Mouse (Mus musculus): ENCODE data around the gene Nags. TPM values are rescaled to one million over a fixed set of nuclear protein-coding genes. Genes with fewer than 3 reads are reported as not detected.

Nags gene
- not detected for total RNA-seq (2021)
- long read RNA-seq, experiment 1 = 0 reads
- long read RNA-seq, experiment 2 = 0 reads

DNA sequence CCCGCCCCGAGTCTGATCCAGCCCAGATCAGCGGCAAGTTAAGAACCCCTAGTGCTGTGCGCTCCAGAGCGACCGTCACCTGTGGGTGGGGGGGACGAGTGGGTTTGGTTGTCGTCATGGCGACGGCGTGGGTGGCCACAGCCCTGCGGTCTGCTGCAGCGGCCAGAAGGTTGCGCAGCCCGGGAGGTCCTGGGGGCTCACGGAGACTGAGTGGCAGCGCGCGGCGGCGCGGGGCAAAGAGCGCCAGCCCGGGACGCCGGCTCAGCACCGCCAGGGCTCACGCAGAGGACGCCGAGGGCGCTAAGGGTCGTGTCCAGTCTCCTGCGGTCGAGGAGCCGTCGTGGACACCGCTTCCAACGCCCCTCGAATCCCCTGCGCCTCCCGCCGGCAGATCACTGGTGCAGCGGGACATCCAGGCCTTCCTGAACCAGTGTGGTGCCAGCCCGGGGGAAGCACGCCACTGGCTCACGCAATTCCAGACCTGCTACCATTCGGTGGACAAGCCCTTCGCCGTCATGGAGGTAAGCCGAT lies at the start of gene Nags:
TSS of gene Nags (plus strand) at position 43 of the 531 bp plus-strand sequence.
- no peak for DNase-seq

DNA sequence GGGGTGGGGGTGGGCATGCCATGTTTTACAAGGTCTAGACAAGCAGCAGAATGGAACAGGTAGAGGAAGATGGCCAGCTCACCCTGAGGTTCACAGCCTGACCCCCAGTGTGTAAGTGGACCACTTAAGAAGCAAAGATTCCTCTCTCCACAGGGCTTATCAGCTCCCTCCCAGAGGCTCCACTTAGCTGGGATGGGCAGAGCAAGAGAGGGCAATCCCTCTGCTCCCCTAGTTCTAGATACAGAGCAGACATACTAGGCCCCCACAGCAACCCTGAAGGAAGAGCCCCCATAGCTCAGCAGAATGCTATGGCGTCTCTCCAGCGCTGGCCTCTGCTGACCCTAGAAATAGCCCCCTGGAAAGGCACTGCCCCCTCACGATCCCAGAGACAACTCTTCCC lies 49.6 kb upstream of the Nags start:
- no peak for DNase-seq

DNA sequence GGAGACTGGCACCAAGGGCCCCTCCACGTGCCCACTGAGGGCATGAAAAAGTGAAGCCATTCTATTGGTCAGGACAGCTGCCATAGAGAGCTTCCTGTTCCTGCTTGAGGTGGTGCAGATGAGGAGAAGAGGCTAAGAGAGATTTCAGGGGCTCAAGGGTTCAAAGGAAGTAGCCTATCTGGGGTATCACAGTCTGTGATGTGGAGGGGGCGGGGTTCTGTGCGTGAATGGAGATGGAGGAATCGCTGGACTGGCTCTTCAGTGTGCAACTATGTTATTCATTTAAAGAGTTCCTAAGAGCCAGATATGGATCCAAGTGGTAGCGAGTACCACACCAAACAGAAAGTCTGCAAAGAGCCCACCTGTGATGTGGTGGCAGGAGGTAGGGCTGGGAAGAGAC lies 48.9 kb upstream of the Nags start:
- no peak for DNase-seq

DNA sequence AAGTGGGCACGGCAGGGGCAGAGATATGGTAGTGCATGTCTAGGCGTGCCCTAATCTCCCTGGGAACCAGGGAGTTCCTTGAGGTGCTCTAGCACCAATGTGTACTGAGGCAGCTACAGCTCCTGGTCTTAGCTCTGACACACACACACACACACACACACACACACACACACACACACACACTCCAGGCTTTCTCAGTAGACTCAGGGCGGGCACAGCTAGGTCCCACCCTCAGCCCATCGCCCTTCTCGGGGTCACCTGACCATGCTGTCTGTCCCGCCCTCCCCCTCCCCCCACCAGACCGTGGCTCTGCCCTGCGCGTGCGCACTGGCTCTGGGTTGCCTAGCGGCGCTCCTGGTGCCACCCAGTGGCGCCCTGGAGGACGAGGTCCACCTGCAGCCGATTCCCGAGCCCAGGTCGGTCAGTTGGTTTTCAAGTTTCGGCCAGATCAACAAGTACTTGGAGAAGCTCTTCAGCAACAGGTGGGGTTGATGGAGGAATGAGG lies 48.4 kb upstream of the Nags start:
- DNase-seq = peak; percentile 48

DNA sequence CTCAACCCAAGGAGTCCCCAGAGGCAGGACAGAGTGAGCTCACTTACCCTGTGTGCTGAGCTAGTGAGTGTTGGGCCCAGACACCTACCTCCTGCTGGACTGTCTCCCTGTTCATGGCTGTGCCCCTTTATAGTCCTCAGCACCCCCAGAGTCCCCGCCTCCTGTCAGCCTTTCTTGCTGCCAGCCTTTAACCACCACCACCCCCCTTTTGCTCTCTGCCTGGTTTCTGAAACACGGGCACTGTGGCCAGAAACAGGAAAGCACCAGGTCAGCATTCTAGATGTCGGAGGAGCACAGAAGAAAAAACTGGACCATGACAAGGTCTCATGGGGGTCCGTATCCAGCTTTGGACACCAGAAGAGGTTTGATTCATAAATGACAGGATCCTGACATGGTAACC lies 44.1 kb upstream of the Nags start, which contains the start of gene Ppy:
TSS of gene Ppy (minus strand) at position 101 of the 400 bp plus-strand sequence.
- no peak for DNase-seq

DNA sequence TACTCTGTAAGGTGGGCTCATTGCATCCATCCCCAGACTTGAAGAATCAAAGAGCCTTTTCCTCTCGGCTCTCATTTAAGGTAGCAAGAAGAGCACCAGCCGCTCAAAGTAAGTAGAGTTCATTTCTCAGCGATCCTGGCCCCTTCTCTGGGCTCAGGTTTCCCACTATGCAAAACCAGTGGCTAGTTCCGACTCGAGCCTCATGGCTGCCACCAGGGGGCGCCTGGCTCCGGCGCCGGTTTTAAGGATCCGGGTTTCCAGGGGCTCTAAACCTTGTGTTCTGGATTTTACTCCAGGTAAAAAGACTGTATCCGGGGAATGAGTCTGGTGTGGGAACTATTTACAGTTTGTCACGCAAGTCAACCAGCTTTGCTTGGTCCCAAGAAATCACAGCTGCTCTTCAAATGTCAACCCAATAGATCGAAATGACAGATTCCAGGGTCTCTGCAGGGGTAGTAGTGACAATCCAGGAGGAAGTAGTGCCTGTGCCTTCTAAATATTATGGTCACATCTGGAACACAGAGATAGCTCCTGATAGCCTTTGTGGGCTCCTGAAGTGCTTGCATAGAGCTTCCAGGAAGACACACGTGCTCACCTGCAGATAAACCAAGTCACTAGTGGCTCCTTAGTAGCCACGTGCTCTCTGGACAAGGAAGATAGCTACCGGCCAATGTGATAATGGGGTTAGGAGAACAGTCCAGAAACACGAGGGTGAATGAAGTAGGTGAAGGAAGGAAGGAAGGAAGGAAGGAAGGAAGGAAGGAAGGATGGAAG lies 42.6 kb upstream of the Nags start:
- DNase-seq = peak; percentile 20

DNA sequence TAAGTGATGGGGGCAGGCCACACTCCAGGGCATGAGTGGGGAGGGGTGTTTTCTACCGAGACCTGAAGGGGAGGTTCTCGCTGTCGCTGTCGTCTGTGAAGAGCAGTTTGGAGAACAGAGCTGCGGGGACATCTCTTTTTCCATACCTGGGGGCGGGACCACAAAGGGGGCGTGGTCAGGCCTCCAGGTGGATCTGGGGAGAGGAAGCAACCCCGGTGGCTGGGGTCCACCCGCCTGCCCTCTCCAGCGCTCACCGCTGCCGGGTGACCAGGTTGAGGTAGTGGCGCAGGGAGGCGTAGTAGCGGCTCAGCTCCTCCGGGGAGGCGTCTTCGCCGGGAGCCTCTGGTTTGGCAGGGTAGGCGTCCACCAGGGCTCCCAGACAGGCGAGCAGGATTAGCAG lies 38.4 kb upstream of the Nags start:
- no peak for DNase-seq

DNA sequence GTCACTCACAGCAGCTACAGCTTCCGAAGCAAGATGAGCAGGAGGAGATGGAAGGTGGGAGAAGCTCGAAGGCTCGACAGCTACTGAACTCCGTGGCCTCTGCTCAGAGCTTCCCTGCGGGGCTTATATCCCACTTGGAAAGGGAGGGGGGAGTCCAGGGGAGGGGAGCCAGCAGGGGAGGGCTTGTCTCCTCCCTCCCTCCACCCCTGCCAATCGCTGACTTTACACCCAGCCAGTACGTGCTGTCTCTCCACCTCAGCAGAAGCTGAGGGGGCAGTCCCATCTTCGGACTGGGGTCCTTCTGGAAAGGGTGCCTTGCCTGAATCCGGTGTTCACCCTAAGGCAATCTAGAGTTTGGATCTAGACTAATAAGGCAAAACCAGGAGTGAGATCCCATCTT lies 37.6 kb upstream of the Nags start, which contains the start of gene Pyy:
TSS of gene Pyy (minus strand) at position 101 of the 400 bp plus-strand sequence.
- no peak for DNase-seq

DNA sequence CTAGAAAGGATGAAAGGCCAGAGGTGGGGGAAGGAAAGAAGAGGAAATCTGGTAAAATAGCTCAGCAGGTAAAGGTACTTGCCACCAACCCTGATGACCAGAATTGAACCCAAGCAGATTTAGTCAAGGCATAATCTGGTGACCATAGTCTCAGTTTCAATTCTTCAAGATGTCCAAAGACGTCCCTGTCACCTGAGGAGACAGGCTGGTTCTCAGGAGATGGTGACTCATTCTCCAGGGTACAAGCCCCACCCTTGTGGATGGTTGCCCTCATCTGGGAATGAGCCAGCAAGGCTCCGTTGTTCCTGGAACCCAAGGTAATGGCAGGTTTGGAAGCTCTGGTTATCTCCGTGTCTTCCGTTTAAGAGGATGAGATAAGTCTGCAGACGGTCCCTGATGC lies 33.7 kb upstream of the Nags start:
- no peak for DNase-seq

DNA sequence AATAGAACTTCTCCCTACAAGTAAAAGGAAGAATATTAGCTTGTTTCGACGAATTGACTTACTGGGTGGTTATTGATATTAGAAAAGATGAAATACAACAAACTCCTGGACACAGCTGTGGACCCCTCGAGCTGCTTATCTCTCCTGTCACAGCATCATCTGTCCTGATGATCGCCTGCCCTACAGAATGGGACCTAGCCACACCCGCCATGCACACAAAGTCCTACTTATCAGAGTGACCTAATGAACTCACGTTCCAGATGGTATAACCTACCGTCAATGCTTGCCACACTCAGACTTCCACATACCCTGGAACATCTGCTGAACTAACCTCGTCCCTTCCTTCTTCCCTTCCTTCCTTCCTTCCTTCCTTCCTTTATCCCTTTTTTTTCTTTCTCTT lies 29.1 kb upstream of the Nags start:
- no peak for DNase-seq

DNA sequence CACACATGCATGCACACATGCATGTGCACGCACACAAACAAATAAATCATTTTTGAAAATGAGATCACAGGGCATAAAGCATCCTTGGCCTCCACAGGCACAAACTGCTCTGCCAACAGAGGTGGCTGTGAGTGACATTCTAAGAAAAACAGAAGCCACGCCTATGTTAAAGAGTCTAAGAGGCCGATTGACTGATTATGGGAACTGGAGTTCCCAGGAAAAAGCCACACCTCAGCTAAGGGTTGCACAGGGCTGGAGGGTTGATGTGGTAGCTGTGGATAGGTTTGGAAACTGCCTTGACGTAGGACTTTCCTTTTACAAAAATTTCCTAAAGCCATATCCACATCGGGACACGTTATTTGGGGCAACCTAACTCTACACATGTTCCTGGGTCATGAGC lies 27.9 kb upstream of the Nags start:
- no peak for DNase-seq

DNA sequence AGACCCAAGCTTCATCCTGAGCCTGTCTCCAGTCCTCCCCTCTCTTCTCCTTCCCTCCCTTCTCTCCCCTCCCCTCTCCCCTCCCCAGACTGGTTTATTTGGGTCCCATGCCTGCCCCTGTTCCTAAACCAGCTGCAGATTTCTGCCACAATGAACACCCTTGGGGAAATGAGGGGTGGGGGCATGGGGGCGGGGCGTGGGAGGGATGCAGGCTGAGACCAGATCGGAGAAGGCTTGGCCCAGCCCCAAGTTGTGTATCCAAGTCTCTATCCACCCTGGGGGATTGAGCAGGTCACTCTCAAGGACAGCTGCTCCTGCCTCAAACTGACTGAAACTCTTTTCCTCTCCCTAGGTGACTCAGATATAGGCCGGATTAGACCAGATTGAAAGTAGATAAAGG lies 10.8 kb upstream of the Nags start:
- no peak for DNase-seq

DNA sequence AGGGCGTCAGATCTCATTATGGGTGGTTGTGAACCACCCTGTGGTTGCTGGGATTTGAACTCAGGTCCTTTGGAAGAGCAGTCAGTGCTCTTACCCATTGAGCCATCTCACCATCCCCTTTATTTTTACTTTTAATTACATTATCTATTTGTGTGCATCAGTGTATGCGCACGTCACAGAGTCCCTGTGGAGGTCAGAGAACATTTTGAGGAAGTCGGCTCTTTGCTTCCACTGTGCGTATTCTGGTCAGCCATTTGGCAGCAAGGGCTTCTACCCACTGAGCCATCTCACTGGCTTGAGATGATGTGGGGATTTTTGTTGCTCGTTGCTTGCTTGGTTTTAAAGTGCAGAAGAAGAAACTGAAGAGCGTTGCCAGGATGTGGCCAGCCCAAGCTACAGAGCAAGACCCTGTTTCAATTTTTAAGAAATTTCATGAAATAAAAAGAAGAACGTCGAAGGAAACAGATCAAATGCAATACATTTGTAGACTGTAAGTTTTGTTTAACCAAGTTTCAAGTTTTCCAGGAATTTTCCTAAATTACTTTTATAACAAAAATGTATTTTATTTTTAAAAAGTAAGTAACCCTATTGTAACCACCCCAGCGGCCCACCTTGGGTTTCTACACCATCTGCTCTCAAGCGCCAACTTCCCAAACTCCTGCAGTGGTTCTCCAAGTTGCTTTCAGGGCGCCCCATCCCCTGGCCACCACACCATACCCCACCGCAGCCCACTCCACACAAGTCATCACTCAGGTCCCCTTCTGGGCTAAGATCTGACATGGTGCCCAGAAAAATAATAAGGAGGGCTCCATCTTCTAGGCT lies 7.5 kb upstream of the Nags start:
- DNase-seq = no peak

DNA sequence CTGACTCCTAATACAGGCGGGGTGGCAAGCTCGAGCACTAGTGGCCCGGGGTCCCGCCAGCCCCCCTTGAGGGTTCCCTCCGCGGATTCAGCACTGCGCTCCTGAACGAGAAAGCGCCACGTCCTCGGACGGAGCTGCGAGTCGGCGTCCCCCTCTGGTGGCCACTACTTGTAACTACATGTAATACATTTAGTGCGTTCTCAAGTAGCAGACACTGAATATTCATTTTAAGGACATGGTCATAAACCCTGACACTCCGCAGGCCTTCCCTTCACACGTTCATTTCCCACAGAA lies 6.9 kb upstream of the Nags start:
- DNase-seq = peak; percentile 29

DNA sequence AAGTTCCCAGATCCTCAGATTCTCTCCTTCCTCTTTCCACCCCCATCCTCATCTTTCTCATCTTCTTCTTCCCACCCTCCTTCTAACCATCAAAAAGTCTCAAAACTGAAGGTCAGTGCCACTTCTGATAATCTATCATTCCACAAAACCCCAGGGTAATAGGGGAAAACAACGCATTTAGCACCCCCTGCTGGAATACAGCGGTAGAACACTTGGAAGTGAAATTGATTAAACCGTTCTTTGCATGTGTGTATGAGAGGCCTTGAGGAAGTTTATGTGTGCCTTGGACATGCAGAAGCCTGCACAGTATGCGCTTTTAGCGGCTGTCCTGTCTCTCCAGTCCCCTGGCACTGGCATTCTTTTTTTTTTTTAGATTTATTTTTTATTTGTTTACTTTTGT lies 4.8 kb upstream of the Nags start:
- no peak for DNase-seq

DNA sequence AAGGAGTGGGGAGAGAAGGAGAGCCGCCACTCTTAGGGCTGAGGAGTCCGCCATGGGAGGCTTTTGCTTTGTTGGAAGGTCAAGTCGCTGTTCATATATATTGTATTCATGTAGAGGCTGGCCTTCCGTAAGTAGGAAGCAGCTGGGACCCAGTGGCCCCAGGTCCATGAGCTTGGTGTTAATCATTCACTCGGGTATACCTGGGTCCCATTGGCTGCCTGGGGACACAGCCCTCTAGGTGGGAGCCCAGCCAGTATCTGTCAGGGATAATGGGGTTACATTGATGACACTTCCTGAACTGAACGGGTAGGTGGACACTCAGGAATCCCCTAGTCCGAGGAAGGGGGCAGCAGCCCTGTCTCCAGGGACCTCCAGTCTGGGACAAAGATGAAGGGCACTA lies 3.0 kb upstream of the Nags start:
- DNase-seq = no peak

DNA sequence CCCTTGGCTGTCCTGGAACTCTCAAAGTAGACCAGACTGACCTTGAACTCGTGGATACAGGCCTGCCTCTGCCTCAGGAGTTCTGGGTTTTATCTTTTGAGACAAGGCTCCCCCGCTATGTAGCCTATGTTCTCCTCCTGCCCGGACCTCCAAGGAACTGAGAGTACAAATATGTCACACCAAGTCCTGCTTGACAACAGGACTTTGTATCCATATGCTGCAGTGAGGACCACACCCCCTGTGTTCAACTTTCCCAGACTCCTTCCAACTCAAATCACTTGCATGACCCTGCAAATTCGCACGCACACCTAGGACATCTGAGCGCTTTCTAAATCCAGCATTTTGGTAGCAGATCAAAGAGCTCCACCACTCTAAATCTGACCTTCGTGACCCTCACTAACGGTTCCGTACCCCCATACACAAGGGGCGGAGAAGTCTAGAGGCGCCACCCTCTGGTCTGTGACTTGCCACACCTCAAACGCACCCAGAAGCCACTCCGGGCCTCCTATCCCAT lies 299 bp upstream of the Nags start:
- no peak for DNase-seq

DNA sequence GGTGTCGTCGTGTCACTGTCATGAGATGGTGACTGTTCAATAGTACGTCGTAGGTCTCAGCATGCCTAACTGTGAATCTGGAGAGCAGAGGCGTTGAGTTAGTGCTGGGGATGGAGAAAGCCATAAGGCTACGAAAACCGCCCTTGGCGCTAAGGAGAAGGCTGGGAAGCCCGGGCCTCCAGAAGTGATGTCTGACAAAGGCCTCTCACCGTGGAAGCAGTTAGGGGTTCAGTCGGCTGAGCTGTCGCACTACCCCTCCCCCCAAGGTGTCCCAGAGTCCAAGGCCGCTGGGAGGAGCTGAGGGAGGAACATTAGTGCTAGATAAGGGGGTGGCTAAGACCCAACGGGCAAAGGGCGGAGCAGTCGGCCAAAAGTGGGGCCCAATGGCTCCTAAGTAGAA lies 692 bp downstream of the Nags start:
- DNase-seq = no peak

DNA sequence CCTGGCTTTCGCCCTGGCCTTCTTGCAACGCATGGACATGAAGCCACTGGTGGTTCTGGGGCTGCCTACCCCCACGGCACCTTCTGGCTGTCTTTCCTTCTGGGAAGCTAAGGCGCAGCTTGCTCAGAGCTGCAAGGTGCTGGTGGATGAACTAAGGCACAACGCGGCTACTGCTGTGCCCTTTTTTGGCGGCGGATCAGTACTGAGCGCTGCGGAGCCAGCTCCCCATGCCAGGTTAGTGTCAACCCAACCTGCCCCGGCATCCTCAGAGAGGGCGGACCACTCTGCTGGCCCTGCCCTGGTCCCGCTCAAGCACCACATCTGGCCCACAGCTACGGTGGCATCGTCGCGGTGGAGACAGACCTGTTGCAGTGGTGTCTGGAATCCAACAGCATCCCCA lies 1.2 kb downstream of the Nags start:
- DNase-seq = no peak

DNA sequence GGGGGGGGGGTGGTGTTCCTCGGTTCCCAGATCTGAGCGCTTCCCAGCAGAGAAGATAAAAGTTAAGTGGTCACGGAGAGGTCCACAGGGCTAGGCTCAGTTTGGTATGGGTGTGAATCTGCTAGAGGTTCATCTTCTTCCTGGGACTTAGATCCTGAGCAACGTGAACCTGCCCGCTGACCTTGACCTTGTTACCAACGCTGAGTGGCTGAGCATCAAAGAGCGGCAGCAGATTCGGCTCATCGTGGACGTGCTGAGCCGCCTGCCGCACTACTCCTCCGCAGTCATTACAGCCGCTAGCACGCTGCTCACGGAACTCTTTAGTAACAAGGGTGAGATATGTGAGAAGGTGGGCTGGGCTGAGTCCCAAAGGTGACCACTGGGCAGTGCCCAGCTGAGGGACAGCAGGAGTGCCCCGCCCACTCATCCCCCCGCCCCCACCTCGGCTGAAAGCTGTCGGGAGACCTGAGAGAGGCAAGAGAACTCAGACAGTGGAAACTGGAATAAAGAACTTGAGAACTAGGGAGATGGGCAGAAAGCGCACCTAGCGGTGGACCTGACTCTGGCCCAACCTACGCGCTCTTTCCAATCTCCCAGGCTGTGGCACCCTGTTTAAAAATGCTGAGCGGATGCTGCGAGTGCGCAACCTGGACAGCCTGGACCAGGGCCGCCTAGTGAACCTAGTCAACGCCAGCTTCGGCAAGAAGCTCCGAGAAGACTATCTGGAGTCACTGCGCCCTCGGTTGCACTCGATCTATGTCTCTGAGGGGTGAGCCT lies 2.1 kb downstream of the Nags start:
- no peak for DNase-seq

DNA sequence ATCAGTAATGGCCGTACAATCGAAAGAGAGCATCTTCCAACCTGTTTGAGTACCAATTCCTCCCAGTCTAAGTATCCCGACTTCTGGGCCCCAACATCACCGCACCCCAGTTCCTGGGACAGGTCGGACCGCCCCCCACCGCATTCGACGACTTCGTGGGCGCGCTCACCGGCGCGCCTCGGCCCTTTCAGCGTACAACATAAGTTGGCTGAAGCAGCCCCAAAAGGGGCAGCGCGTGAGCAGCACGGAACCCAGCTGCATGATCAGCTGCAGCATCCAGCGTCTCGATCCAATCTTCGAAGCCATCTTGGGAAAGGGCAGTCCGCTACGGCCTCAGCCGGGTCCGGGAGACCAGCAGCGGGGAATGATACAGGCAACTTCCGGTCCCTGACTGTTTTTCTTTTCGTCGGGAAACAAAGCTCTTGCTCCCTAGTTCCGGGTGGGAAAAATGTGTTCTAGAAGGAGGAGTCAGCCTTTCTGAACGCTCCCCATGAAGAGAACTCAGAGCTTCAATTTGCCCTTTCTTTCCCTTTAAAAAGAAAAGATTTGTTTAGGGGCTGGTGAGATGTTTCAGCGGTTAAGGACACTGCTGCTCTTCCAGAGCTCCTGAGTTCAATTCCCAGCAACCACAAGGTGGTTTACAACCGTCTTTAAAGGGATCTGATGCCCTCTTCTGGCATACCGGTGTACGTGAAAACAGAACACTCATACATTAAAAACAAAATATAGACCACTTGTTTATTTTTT lies 10.9 kb downstream of the Nags start, which contains the start of gene Tmem101:
TSS of gene Tmem101 (minus strand) at position 366 of the 747 bp plus-strand sequence.
- peak; percentile 88 for DNase-seq

DNA sequence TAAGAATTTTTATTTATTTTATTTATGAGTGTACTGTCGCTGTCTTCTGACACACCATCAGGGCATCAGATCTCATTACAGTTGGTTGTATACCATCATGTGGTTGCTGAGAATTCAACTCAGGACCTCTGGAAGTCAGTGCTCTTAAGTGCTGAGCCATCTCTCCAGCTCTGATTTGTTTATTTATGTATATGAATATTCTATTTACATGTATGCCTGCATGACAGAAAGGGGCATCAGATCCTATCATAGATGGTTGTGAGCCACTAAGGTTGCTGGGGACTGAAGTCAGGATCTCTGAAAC lies 11.4 kb downstream of the Nags start:
- DNase-seq = no peak
